Mouse (Mus musculus) intestine, embryonic 15.5 days (tissue): Measurements from ENCODE around the gene Lcn3. TPM values are rescaled to one million over a fixed set of nuclear protein-coding genes. Genes with fewer than 3 reads are reported as not detected.
"Not testable (repeated sequence)": the region's sequence is repeated elsewhere in the genome, so short reads cannot be mapped to it uniquely, and the experiment has no call there.

Source experiments
- ATAC-seq: fragments of 200-750 bp; cut with Nextera tagmentation; 2 replicates; pipeline ENCODE4 v1.8.0; 2017; ENCODE audit warnings: moderate TSS enrichment, moderate library complexity
- H3K27ac ChIP-seq: fragments of 300-500 bp; sonication (generic); 2 replicates; pipeline ENCODE4 v1.5.1; 2015; ENCODE audit warnings: mild to moderate bottlenecking, inconsistent platforms
- H3K27me3 ChIP-seq: fragments of 300-500 bp; sonication (generic); replicated peaks from 2 replicates; pipeline ENCODE4 v1.6.1; 2015; ENCODE audit warnings: inconsistent platforms
- H3K36me3 ChIP-seq: fragments of 300-500 bp; sonication (generic); 2 replicates; pipeline ENCODE4 v1.6.1; 2015; ENCODE audit warnings: inconsistent platforms
- H3K4me1 ChIP-seq: fragments of 300-500 bp; sonication (generic); replicated peaks from 2 replicates; pipeline ENCODE4 v1.6.1; 2015; ENCODE audit warnings: inconsistent platforms
- H3K4me2 ChIP-seq: fragments of 300-500 bp; sonication (generic); replicated peaks from 2 replicates; pipeline ENCODE4 v1.6.1; 2015; ENCODE audit warnings: mild to moderate bottlenecking, inconsistent platforms
- H3K4me3 ChIP-seq: fragments of 300-500 bp; sonication (generic); replicated peaks from 2 replicates; pipeline ENCODE4 v1.5.1; 2015; ENCODE audit warnings: inconsistent platforms
- H3K9ac ChIP-seq: fragments of 300-500 bp; sonication (generic); 2 replicates; pipeline ENCODE4 v1.6.1; 2015; ENCODE audit warnings: inconsistent platforms
- H3K9me3 ChIP-seq: fragments of 300-500 bp; sonication (generic); 2 replicates; pipeline ENCODE4 v1.6.1; 2016; ENCODE audit warnings: inconsistent platforms
- WGBS: fragments of 180-500 bp; shearing (Covaris S2); methylation state at CpG from one replicate; pipeline ENCODE4 v1.1.7; 2015; 5-methylcytosine and 5-hydroxymethylcytosine counted together
- polyA plus RNA-seq: library from polyadenylated mRNA; unstranded; fragments of >200 nt; fragmentation: Nextera tagmentation; extraction: Ambion mirVana; gene quantifications from 2 replicates; pipeline ENCODE4 v1.2.1, GENCODE M21; 2015

Gene Lcn3
- polyA plus RNA-seq, 1 experiment from 2014 or later = not detected

GRCm38 (mm10) chr2:25780921-25781320, 15.6 kb downstream of the Lcn3 start:
- H3K27ac ChIP-seq = no peak overlapping the region
- WGBS = 35% methylated on average over 4 of the region's 4 CpGs
- no peak overlapping the region for H3K4me3 ChIP-seq
- H3K9me3 ChIP-seq = no peaks in the 10 kb centered on the region
- no peaks in the 10 kb centered on the region for H3K4me1 ChIP-seq
- ATAC-seq = no peak
- no peaks in the 10 kb centered on the region for H3K36me3 ChIP-seq
- no peak overlapping the region for H3K4me2 ChIP-seq
- H3K9ac ChIP-seq = no peak overlapping the region
- no peaks in the 10 kb centered on the region for H3K27me3 ChIP-seq

GRCm38 (mm10) chr2:25781957-25782356, 16.6 kb downstream of the Lcn3 start, which contains the start of gene Gm13539:
Gene Gm13539 (plus strand): TSS chr2:25782257.
- H3K4me1 ChIP-seq = no peaks in the 10 kb centered on the region
- H3K36me3 ChIP-seq = no peaks in the 10 kb centered on the region
- ATAC-seq = no peak
- no peaks in the 10 kb centered on the region for H3K27me3 ChIP-seq
- H3K9ac ChIP-seq = no peak within 1 kb of the TSS
- WGBS = 86% methylated on average over 3 of the region's 3 CpGs
- H3K4me3 ChIP-seq = no peak within 1 kb of the TSS
- no peak within 1 kb of the TSS for H3K27ac ChIP-seq
- H3K9me3 ChIP-seq = no peaks in the 10 kb centered on the region
- H3K4me2 ChIP-seq = no peak within 1 kb of the TSS

GRCm38 (mm10) chr2:25785573-25786322, 20.4 kb downstream of the Lcn3 start:
- H3K4me3 ChIP-seq = no peak overlapping the region
- no peak for ATAC-seq
- H3K36me3 ChIP-seq = no peaks in the 10 kb centered on the region
- H3K4me1 ChIP-seq = no peaks in the 10 kb centered on the region
- 58% methylated on average over 5 of the region's 5 CpGs for WGBS
- no peak overlapping the region for H3K27ac ChIP-seq
- H3K9ac ChIP-seq = no peak overlapping the region
- H3K27me3 ChIP-seq = no peaks in the 10 kb centered on the region
- no peaks in the 10 kb centered on the region for H3K9me3 ChIP-seq
- no peak overlapping the region for H3K4me2 ChIP-seq

DNA sequence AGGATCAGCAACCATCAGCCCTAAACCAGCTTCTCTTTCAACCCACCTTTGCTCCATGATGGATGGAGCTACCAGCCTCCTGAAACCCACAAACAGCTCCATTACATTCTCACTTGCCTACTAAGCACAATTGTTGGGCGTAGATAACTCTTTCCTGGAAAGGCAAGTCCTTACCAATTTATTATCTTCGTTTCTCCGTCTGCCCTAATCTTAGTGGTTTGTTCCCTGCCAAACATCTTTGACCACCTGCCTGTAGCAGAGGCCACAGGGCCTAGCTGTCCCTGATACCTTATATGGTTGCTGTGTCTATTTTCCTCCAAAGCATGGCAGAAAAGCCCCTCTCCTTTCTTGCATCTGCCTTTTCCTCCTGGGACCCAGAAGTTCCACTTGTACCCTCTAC, 23.7 kb downstream of the Lcn3 start:
- H3K4me2 ChIP-seq = no peak overlapping the region
- no peak overlapping the region for H3K4me3 ChIP-seq
- no peak for ATAC-seq
- no peaks in the 10 kb centered on the region for H3K36me3 ChIP-seq
- H3K9ac ChIP-seq = no peak overlapping the region
- no peaks in the 10 kb centered on the region for H3K9me3 ChIP-seq
- H3K4me1 ChIP-seq = no peaks in the 10 kb centered on the region
- WGBS = 80% methylated on average over 3 of the region's 3 CpGs
- no peaks in the 10 kb centered on the region for H3K27me3 ChIP-seq
- H3K27ac ChIP-seq = no peak overlapping the region

DNA sequence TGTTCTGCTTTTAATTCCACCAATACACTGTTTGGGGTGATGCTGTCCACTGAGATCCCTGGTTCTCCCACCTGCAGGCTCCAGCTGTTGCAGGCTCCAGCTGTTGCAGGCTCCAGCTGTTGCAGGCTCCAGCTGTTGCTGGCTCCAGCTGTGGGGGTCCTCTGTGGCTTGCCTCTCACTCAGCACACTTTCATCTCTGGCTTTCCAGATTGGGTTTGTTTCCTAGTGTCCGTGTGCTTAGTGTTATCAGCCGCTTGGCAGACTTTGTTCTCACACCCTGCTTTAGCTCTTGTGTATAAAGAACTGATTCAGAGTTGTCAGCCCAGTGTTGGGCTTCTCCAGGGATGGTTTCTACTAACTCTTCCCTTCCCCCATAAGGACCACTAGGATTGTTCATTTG, 32.3 kb downstream of the Lcn3 start:
- WGBS = 11% methylated on average over 2 of the region's 2 CpGs
- Histone ChIP-seq H3K27ac (no peak overlapping the region), H3K27me3 (no peaks in the 10 kb centered on the region), H3K36me3 (no peaks in the 10 kb centered on the region), H3K9me3 (no peaks in the 10 kb centered on the region), H3K4me1 (no peaks in the 10 kb centered on the region), H3K9ac (no peak overlapping the region), H3K4me3 (no peak overlapping the region), H3K4me2 (no peak overlapping the region)
- no peak for ATAC-seq

DNA sequence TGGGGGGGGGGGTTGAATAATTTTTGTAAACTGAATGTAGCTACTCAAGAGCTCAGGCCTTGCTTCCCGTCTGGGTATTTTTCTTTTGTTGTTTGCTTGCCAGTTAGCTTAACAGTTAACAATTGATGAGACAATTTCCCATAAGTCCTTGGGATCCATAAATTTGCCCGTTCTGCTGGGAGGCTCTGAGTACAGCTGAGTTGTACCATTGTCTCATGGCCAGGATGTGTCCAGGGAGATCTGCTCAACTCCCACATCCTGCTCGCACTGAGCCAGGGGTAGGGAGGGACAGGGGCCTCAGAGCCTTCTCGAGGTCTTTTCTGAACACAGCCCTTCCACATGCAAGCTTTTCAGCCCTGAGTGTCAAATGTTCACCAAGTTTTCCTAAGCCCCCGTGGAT, 32.7 kb downstream of the Lcn3 start:
- Histone ChIP-seq H3K9ac (no peak overlapping the region), H3K4me2 (no peak overlapping the region), H3K36me3 (no peaks in the 10 kb centered on the region), H3K27me3 (no peaks in the 10 kb centered on the region), H3K9me3 (no peaks in the 10 kb centered on the region), H3K4me3 (no peak overlapping the region), H3K27ac (no peak overlapping the region), H3K4me1 (no peaks in the 10 kb centered on the region)
- WGBS = 42% methylated on average over 5 of the region's 5 CpGs
- ATAC-seq = no peak

- no peak overlapping the region for H3K27ac ChIP-seq
- H3K4me3 ChIP-seq = no peak overlapping the region
- H3K27me3 ChIP-seq = no peaks in the 10 kb centered on the region
- H3K4me1 ChIP-seq = no peaks in the 10 kb centered on the region
- no peaks in the 10 kb centered on the region for H3K36me3 ChIP-seq
- no peak overlapping the region for H3K4me2 ChIP-seq
- ATAC-seq = no peak
- 79% methylated on average over 2 of the region's 2 CpGs for WGBS
- H3K9ac ChIP-seq = no peak overlapping the region
- H3K9me3 ChIP-seq = no peaks in the 10 kb centered on the region
Measured at GRCm38 (mm10) chr2:25811711-25812110, 46.3 kb downstream of the Lcn3 start.

- no peak overlapping the region for H3K9ac ChIP-seq
- H3K4me1 ChIP-seq = no peaks in the 10 kb centered on the region
- WGBS = 84% methylated on average over 5 of the region's 5 CpGs
- no peaks in the 10 kb centered on the region for H3K9me3 ChIP-seq
- H3K36me3 ChIP-seq = no peaks in the 10 kb centered on the region
- no peak for ATAC-seq
- no peaks in the 10 kb centered on the region for H3K27me3 ChIP-seq
- H3K4me2 ChIP-seq = no peak overlapping the region
- no peak overlapping the region for H3K27ac ChIP-seq
- no peak overlapping the region for H3K4me3 ChIP-seq
Measured at GRCm38 (mm10) chr2:25813364-25813763, 48.0 kb downstream of the Lcn3 start.

- not testable (repeated sequence) for H3K27me3 ChIP-seq, H3K9me3 ChIP-seq, H3K4me1 ChIP-seq, H3K27ac ChIP-seq, H3K4me3 ChIP-seq, H3K36me3 ChIP-seq, ATAC-seq, H3K9ac ChIP-seq, H3K4me2 ChIP-seq
- 58% methylated on average over 1 of the region's 1 CpGs for WGBS
Measured at GRCm38 (mm10) chr2:25815748-25816147, 50.4 kb downstream of the Lcn3 start, which contains the start of gene Glt6d1. Gene Glt6d1 (minus strand): TSS chr2:25815848.

Other genes starting within 250 kb of the Lcn3 start
- gene Traf2, start 218.6 kb upstream of the Lcn3 start, polyA plus RNA-seq = 26.7 and 32.4 TPM in 2 replicates
- gene Edf1, start 207.7 kb upstream of the Lcn3 start, polyA plus RNA-seq = 339 and 367 TPM in 2 replicates
- 297 and 389 TPM in 2 replicates for gene Mamdc4, start 190.7 kb upstream of the Lcn3 start, polyA plus RNA-seq
- gene Phpt1, start 190.3 kb upstream of the Lcn3 start, polyA plus RNA-seq = 163 and 190 TPM in 2 replicates
- 1.7 and 2.9 TPM in 2 replicates for gene Ajm1, start 183.8 kb upstream of the Lcn3 start, polyA plus RNA-seq
- 65.5 and 69.7 TPM in 2 replicates for gene Rabl6, start 157.0 kb upstream of the Lcn3 start, polyA plus RNA-seq
- 0.13 and 0.16 TPM in 2 replicates for gene Ccdc183, start 147.9 kb upstream of the Lcn3 start, polyA plus RNA-seq
- 22.2 and 23.8 TPM in 2 replicates for gene Tmem141, start 143.6 kb upstream of the Lcn3 start, polyA plus RNA-seq
- gene Fcna, start 137.5 kb upstream of the Lcn3 start, polyA plus RNA-seq = 3.5 and 4.7 TPM in 2 replicates
- gene Lcn8, start 112.4 kb upstream of the Lcn3 start, polyA plus RNA-seq = not detected in 2 replicates
- not detected in 2 replicates for gene Lcn5, start 107.6 kb upstream of the Lcn3 start, polyA plus RNA-seq
- gene Lcn6, start 88.8 kb upstream of the Lcn3 start, polyA plus RNA-seq = not detected in 2 replicates
- gene Lcn10, start 82.8 kb upstream of the Lcn3 start, polyA plus RNA-seq = not detected in 2 replicates
- gene Obp2a, start 65.5 kb upstream of the Lcn3 start, polyA plus RNA-seq = not detected in 2 replicates
- gene Bmyc, start 58.8 kb upstream of the Lcn3 start, polyA plus RNA-seq = 87.2 and 98.7 TPM in 2 replicates
- gene Obp2b, start 28.6 kb upstream of the Lcn3 start, polyA plus RNA-seq = not detected in 2 replicates
- not detected in 2 replicates for gene Lcn11, start 11.4 kb downstream of the Lcn3 start, polyA plus RNA-seq
- gene Gm13539, start 16.7 kb downstream of the Lcn3 start, polyA plus RNA-seq = not detected in 2 replicates
- not detected in 2 replicates for gene Glt6d1, start 50.3 kb downstream of the Lcn3 start, polyA plus RNA-seq
- gene Lcn9, start 57.6 kb downstream of the Lcn3 start, polyA plus RNA-seq = not detected in 2 replicates
- not detected in 2 replicates for gene Sohlh1, start 81.7 kb downstream of the Lcn3 start, polyA plus RNA-seq
- 0.53 and 0.67 TPM in 2 replicates for gene Kcnt1, start 98.2 kb downstream of the Lcn3 start, polyA plus RNA-seq
- gene Camsap1, start 217.7 kb downstream of the Lcn3 start, polyA plus RNA-seq = 11.3 and 15.6 TPM in 2 replicates